Mouse (Mus musculus) lung, postnatal 0 days (tissue): ENCODE data around the gene Angpt4.

ENCODE experiments used
- CTCF ChIP-seq: IDR thresholded peaks from 2 replicates; pipeline ENCODE4 v1.5.1; 2016; ENCODE audit warnings: antibody characterized with exemption, mild to moderate bottlenecking
- EP300 ChIP-seq: IDR thresholded peaks from 2 replicates; pipeline ENCODE4 v1.6.1; 2016; ENCODE audit warnings: antibody characterized with exemption, mild to moderate bottlenecking, control low read depth

DNA sequence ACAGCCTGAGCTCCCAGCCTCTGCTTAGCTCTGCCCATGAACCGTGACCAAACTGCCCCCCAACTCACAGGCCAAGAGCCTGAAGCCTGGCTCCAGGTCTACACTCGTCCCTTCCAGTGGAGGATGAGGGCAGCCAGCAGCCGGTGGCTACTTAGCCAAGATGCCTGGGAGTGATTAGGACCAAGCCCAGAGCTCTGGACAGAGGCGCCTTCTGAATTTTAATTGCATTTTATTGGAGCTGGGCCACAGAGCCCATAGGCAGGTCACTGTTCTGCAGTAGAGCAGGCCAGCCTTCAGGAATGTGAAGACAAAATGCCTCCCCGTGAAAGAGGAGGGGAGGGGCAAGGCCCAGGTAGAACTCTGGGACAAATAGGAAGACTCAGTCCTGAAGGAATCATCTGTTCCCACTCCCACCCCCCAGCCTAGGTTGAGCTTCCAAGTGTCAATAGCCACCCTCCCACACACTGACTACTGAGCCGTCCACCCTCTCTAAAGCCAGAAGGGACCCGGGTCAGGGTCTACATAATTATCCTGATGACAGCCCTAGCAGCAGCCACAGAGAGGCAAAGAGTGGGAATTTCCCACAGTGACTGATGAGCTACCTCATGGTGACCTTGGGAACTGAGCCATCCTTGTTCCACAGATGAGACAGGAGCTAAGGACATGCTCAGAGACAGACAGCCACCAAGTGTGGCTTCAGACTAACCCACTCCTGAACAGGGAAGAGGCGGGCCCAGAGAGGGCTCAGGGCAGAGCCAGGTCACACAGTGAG lies 16.6 kb upstream of the Angpt4 start:
- no peak for TF ChIP-seq CTCF
- TF ChIP-seq EP300, result no peak
